Mouse (Mus musculus): ENCODE measurements at regions not wholly inside any gene's neighbourhood (a gene's known extent, or its start where the extent isn't known, plus 50 kb on each side); places are given as distances from the start of the nearest gene placed in this dataset.

DNA sequence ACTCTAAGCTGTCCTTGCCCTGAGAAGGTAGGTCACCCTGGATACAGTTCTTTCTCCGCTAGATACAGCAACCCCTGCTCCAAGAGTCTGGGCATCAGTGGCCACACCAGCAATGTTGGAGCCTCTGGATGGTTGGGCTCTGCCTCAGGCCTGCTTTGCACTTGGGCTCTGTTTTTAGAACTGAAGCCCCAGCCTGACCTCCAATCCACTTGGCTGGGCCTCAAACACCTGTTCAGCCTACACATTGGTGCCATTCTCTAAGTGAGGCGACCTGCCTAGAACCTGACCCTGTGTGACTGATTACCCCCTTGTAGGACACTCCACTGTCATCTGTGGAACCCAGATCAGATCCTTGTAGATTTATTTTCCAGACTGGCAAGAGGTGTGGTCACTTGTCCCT, 289.8 kb downstream of the Gm826 start:
- no peak for ATAC-seq (replicated peaks; ENCODE audit: low FRiP score, low TSS enrichment, low read depth)

DNA sequence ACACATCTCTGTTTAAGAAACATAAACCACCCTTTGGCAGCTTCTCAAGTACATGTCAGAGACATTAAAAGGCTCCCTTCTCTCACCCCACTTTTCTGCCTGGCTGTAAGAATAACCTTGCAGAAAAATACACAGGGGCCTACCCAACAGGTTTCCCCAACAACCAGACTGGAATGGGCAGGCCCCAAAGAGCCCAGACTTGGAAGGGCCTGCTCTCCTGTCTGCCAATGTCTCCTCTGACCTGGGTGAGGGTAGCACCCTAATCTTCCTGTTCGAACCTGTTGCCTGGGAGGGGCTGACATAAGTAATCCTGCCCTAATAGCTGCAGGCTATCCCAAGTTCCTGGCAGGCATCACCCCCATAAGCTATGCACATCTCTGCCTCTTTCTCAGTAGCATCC, 304.5 kb downstream of the Gm826 start:
- no peak overlapping the region for H3K9ac ChIP-seq (ENCODE audit: low read length)
- H3K4me1 ChIP-seq (replicated peaks; ENCODE audit: control insufficient read depth, insufficient read depth, low read length) = no peaks in the 10 kb centered on the region; the same call in 1 of the 2 replicates
- WGBS = 92% methylated on average over 1 of the region's 1 CpGs
- no peak overlapping the region for H3K27ac ChIP-seq (ENCODE audit: low read depth)
- no peaks in the 10 kb centered on the region for H3K27me3 ChIP-seq (replicated peaks; ENCODE audit: control insufficient read depth, insufficient read depth, low read length)
- H3K4me2 ChIP-seq (ENCODE audit: low read length) = no peak overlapping the region
- DNase-seq (ENCODE audit: low spot score) = no peak
- H3K9me3 ChIP-seq (ENCODE audit: control insufficient read depth, low read length) = no peaks in the 10 kb centered on the region
- no peak overlapping the region for H3K4me3 ChIP-seq (ENCODE audit: low read depth, low read length)
- no peaks in the 10 kb centered on the region for H3K36me3 ChIP-seq (ENCODE audit: control insufficient read depth, insufficient read depth, low read length)
- ATAC-seq (replicated peaks; ENCODE audit: low FRiP score, low TSS enrichment, low read depth) = no peak

More for the DNA sequence above, 289.8 kb downstream of the Gm826 start:
- Histone ChIP-seq H3K27me3 (replicated peaks; ENCODE audit: control insufficient read depth, insufficient read depth, low read length) (no peaks in the 10 kb centered on the region), H3K36me3 (ENCODE audit: control insufficient read depth, insufficient read depth, low read length) (no peaks in the 10 kb centered on the region), H3K4me3 (ENCODE audit: low read depth, low read length) (no peak overlapping the region), H3K27ac (ENCODE audit: low read depth) (no peak overlapping the region), H3K9me3 (ENCODE audit: control insufficient read depth, low read length) (no peaks in the 10 kb centered on the region), H3K4me1 (replicated peaks; ENCODE audit: control insufficient read depth, insufficient read depth, low read length) (no peaks in the 10 kb centered on the region), H3K4me2 (ENCODE audit: low read length) (no peak overlapping the region), H3K9ac (ENCODE audit: low read length) (no peak overlapping the region)
- WGBS = 78% methylated on average over 2 of the region's 2 CpGs
- DNase-seq (ENCODE audit: low spot score) = peak; percentile 34

- DNase-seq (ENCODE audit: low spot score) = no peak
- H3K4me1 ChIP-seq (replicated peaks; ENCODE audit: control insufficient read depth, insufficient read depth, low read length) = no peaks in the 10 kb centered on the region; the same call in 1 of the 2 replicates
- H3K4me3 ChIP-seq (ENCODE audit: low read depth, low read length) = no peak overlapping the region
- no peak for ATAC-seq (replicated peaks; ENCODE audit: low FRiP score, low TSS enrichment, low read depth)
- no peaks in the 10 kb centered on the region for H3K27me3 ChIP-seq (replicated peaks; ENCODE audit: control insufficient read depth, insufficient read depth, low read length)
- H3K4me2 ChIP-seq (ENCODE audit: low read length) = no peak overlapping the region
- WGBS = 58% methylated on average over 2 of the region's 2 CpGs
- no peak overlapping the region for H3K9ac ChIP-seq (ENCODE audit: low read length)
- H3K27ac ChIP-seq (ENCODE audit: low read depth) = no peak overlapping the region
- no peaks in the 10 kb centered on the region for H3K9me3 ChIP-seq (ENCODE audit: control insufficient read depth, low read length)
- no peaks in the 10 kb centered on the region for H3K36me3 ChIP-seq (ENCODE audit: control insufficient read depth, insufficient read depth, low read length)
Observed at GRCm38 (mm10) chr2:160028459-160028858, 305.5 kb downstream of the Gm826 start.

DNA sequence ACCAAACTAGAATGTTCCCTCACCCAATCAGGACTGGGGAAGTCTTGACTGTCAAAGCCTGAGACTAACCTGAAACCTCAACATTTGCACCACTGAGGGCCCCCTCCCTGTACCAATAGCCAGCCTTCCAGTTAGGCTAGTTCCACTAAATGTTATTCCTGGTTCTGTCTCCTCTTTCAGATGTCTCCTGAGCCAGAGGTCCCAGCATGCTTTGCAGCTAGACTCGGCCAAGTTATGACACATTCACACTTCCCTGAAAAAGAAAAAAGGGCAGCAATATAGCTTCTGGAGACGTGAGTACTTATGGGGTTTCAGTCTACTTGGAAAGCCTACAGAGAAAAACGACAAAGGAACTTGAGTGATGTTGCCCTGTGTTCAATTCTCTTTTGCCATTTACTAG, 308.1 kb downstream of the Gm826 start:
- 55% methylated on average over 3 of the region's 3 CpGs for WGBS
- Histone ChIP-seq H3K9ac (ENCODE audit: low read length) (no peak overlapping the region), H3K4me1 (replicated peaks; ENCODE audit: control insufficient read depth, insufficient read depth, low read length) (no peaks in the 10 kb centered on the region; the same call in 1 of the 2 replicates), H3K36me3 (ENCODE audit: control insufficient read depth, insufficient read depth, low read length) (no peaks in the 10 kb centered on the region), H3K9me3 (ENCODE audit: control insufficient read depth, low read length) (no peaks in the 10 kb centered on the region), H3K27me3 (replicated peaks; ENCODE audit: control insufficient read depth, insufficient read depth, low read length) (no peaks in the 10 kb centered on the region), H3K4me2 (ENCODE audit: low read length) (no peak overlapping the region), H3K27ac (ENCODE audit: low read depth) (no peak overlapping the region), H3K4me3 (ENCODE audit: low read depth, low read length) (no peak overlapping the region)
- DNase-seq (ENCODE audit: low spot score) (no peak), ATAC-seq (replicated peaks; ENCODE audit: low FRiP score, low TSS enrichment, low read depth) (no peak)

DNA sequence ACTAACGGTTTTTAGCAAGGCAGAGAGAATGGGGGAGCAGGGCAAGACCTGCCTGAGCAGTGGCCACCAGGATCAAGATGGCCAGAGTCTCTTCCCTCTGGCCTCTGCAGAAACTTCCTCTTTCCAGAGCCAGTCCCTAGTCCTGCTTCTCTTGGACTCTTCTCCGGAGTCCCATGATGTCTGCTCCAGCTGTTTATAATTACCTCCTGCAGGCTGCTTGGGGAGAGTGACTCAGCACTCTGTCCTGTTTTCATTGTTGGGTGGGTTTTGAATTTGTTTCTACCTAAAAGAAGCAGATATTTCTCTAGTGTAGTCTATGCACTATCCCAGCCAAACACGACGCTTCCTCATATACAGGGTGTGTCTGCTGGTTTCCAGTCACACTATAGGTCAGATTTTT, 312.4 kb downstream of the Gm826 start:
- Histone ChIP-seq H3K27me3 (replicated peaks; ENCODE audit: control insufficient read depth, insufficient read depth, low read length) (no peaks in the 10 kb centered on the region), H3K4me3 (ENCODE audit: low read depth, low read length) (no peak overlapping the region), H3K9me3 (ENCODE audit: control insufficient read depth, low read length) (no peaks in the 10 kb centered on the region), H3K36me3 (ENCODE audit: control insufficient read depth, insufficient read depth, low read length) (no peaks in the 10 kb centered on the region), H3K9ac (ENCODE audit: low read length) (no peak overlapping the region), H3K4me1 (replicated peaks; ENCODE audit: control insufficient read depth, insufficient read depth, low read length) (peaks cover 9% of the 10 kb centered on the region), H3K4me2 (ENCODE audit: low read length) (no peak overlapping the region), H3K27ac (ENCODE audit: low read depth) (no peak overlapping the region)
- WGBS = 71% methylated on average over 4 of the region's 4 CpGs
- ATAC-seq (replicated peaks; ENCODE audit: low FRiP score, low TSS enrichment, low read depth) (no peak), DNase-seq (ENCODE audit: low spot score) (no peak)

DNA sequence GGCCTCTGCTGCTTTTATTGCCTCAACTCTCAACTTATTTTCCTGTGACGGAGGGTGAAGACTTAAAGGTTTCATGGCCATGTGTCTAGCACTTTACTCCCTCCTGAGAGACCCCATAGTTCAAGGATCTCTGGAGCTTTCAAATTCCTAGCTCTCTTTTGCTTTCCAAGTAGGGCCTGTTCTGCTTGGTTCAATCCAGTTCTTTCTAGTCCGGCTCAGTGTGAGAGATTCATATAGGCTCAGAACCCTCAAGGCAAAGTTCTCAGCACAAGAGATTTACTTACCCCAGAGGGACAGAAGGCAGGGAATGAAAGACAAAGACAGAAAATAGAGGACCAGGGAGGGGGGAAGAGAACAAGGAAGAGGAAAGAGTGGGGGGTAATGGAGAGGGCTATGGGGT, 313.1 kb downstream of the Gm826 start:
- DNase-seq (ENCODE audit: low spot score) (no peak), ATAC-seq (replicated peaks; ENCODE audit: low FRiP score, low TSS enrichment, low read depth) (no peak)
- no peaks in the 10 kb centered on the region for H3K9me3 ChIP-seq (ENCODE audit: control insufficient read depth, low read length)
- 85% methylated on average over 2 of the region's 2 CpGs for WGBS
- H3K36me3 ChIP-seq (ENCODE audit: control insufficient read depth, insufficient read depth, low read length) = no peaks in the 10 kb centered on the region
- no peak overlapping the region for H3K4me3 ChIP-seq (ENCODE audit: low read depth, low read length)
- H3K4me1 ChIP-seq (replicated peaks; ENCODE audit: control insufficient read depth, insufficient read depth, low read length) = peaks cover 12% of the 10 kb centered on the region
- H3K27me3 ChIP-seq (replicated peaks; ENCODE audit: control insufficient read depth, insufficient read depth, low read length) = no peaks in the 10 kb centered on the region
- no peak overlapping the region for H3K9ac ChIP-seq (ENCODE audit: low read length)
- no peak overlapping the region for H3K27ac ChIP-seq (ENCODE audit: low read depth)
- no peak overlapping the region for H3K4me2 ChIP-seq (ENCODE audit: low read length)

DNA sequence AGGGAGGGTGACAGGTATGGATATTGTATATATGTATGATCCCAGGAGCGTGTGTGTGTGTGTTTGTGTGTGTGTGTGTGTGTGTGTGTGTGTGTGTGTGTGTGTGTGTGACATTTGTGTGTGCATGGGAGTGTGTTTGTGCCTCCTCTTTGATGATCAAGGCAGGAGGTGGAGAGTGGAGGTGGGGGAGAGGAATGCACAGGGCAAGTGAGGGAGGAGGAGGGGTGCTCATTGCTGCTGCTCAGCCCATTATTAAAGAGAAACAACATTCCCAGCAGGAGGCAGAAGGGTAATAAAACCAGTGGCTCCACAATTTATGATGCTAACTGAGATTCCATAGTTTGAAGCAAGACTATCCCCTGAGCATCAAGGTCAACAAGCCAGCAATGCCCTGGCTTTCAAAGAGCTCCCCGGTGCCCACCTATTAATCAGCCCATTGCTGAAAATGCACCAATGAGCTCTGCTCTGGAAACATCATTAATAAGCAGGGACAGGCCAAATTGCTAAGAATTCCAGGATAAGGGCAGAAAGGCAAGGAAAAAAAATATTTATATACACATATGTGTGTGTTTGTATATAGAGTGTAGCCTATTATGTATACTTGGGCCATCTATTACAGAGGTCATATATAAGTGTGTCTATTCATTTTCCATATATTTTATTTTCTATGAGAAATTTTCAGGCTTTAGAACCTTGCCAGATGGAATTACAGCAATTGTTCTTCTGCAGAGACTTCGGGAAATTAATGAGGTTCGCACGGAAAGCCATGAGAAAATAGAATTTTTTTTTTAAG, 316.7 kb downstream of the Gm826 start:
- no peak overlapping the region for H3K27ac ChIP-seq (ENCODE audit: low read depth)
- peaks cover 12% of the 10 kb centered on the region for H3K4me1 ChIP-seq (replicated peaks; ENCODE audit: control insufficient read depth, insufficient read depth, low read length)
- no peaks in the 10 kb centered on the region for H3K27me3 ChIP-seq (replicated peaks; ENCODE audit: control insufficient read depth, insufficient read depth, low read length)
- H3K9ac ChIP-seq (ENCODE audit: low read length) = no peak overlapping the region
- no peak for ATAC-seq (replicated peaks; ENCODE audit: low FRiP score, low TSS enrichment, low read depth)
- H3K4me2 ChIP-seq (ENCODE audit: low read length) = no peak overlapping the region
- H3K9me3 ChIP-seq (ENCODE audit: control insufficient read depth, low read length) = no peaks in the 10 kb centered on the region
- H3K36me3 ChIP-seq (ENCODE audit: control insufficient read depth, insufficient read depth, low read length) = no peaks in the 10 kb centered on the region
- no peak overlapping the region for H3K4me3 ChIP-seq (ENCODE audit: low read depth, low read length)
- 39% methylated on average over 5 of the region's 5 CpGs for WGBS
- DNase-seq (ENCODE audit: low spot score) = no peak

- Histone ChIP-seq H3K4me2 (ENCODE audit: low read length) (no peak overlapping the region), H3K9ac (ENCODE audit: low read length) (no peak overlapping the region), H3K4me3 (ENCODE audit: low read depth, low read length) (no peak overlapping the region), H3K27me3 (replicated peaks; ENCODE audit: control insufficient read depth, insufficient read depth, low read length) (no peaks in the 10 kb centered on the region), H3K9me3 (ENCODE audit: control insufficient read depth, low read length) (no peaks in the 10 kb centered on the region), H3K4me1 (replicated peaks; ENCODE audit: control insufficient read depth, insufficient read depth, low read length) (peaks cover under 1% of the 10 kb centered on the region; the same call in 1 of the 2 replicates), H3K27ac (ENCODE audit: low read depth) (no peak overlapping the region), H3K36me3 (ENCODE audit: control insufficient read depth, insufficient read depth, low read length) (no peaks in the 10 kb centered on the region)
- no peak for DNase-seq (ENCODE audit: low spot score)
- 87% methylated on average over 6 of the region's 6 CpGs for WGBS
- no peak for ATAC-seq (replicated peaks; ENCODE audit: low FRiP score, low TSS enrichment, low read depth)
Observed at GRCm38 (mm10) chr2:160011421-160011820, 322.5 kb downstream of the Gm826 start.

DNA sequence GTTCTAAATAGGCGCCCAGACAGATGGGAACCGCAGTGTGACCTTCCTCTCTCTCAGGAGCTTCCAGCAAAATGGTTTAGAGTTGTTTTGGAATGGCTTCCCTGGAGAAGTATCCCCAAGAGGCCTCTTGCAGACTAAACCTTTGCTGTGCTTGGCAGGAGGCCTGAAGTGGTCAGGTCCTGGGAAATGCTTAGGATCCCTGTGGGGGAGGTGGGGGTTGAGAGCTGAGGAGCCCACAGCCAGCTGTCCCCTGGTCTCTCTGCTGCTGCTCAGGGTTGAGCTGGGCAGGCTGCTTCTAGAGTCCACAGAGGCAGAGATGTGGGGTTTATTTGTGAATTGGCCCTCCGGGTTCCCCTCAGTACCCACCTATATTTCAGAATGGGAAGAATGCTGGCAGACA, 331.3 kb downstream of the Gm826 start:
- no peak for DNase-seq (ENCODE audit: low spot score)
- no peak overlapping the region for H3K4me3 ChIP-seq (ENCODE audit: low read depth, low read length)
- peak; percentile 55; the same call in 1 of the 2 replicates for ATAC-seq (replicated peaks; ENCODE audit: low FRiP score, low TSS enrichment, low read depth)
- H3K9me3 ChIP-seq (ENCODE audit: control insufficient read depth, low read length) = no peaks in the 10 kb centered on the region
- H3K4me1 ChIP-seq (replicated peaks; ENCODE audit: control insufficient read depth, insufficient read depth, low read length) = 0 out of 2 replicates have a peak, but pooled peaks cover 3% of the 10 kb centered on the region
- no peaks in the 10 kb centered on the region for H3K36me3 ChIP-seq (ENCODE audit: control insufficient read depth, insufficient read depth, low read length)
- no peak overlapping the region for H3K9ac ChIP-seq (ENCODE audit: low read length)
- WGBS = 54% methylated on average over 3 of the region's 3 CpGs
- H3K27me3 ChIP-seq (replicated peaks; ENCODE audit: control insufficient read depth, insufficient read depth, low read length) = no peaks in the 10 kb centered on the region
- no peak overlapping the region for H3K27ac ChIP-seq (ENCODE audit: low read depth)
- no peak overlapping the region for H3K4me2 ChIP-seq (ENCODE audit: low read length)

All from intestine, embryonic 14.5 days (tissue).